Mouse (Mus musculus): ENCODE results near the gene Calcrl.

The Calcrl gene

GRCm38 (mm10) chr2:84425138-84425537 lies at the start of gene Calcrl:
Calcrl (minus strand) TSS chr2:84425411.
- DNase-seq (ENCODE audit: low read depth) = peak; percentile 70

DNA sequence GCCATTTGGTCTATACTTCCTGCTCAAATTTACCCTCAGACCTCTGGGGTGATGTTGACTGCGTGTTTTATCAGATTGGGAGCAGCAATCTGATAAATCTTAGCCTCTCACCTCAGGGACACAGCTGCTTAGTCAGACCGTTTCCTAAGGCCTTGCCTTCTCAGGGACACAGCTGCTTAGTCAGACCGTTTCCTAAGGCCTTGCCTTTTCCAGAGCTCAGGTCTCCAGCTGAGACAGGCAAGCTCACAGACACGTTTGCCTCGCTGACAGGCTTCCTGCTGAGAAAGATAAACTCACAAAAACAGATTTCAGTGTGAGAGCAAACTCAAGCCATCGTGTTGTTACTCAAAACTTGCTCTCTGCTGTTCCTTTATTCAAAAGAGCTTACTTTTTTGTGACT lies 49.4 kb upstream of the Calcrl start:
- peak; percentile 37 for DNase-seq (ENCODE audit: low read depth)

- DNase-seq (ENCODE audit: low read depth) = no peak
These were observed 48.8 kb upstream of the Calcrl start for GRCm38 (mm10) chr2:84473941-84474530.

GRCm38 (mm10) chr2:84467391-84467790 lies 42.2 kb upstream of the Calcrl start:
- DNase-seq (ENCODE audit: low read depth) = no peak

GRCm38 (mm10) chr2:84464956-84465355 lies 39.7 kb upstream of the Calcrl start:
- DNase-seq (ENCODE audit: low read depth) = peak; percentile 77

DNA sequence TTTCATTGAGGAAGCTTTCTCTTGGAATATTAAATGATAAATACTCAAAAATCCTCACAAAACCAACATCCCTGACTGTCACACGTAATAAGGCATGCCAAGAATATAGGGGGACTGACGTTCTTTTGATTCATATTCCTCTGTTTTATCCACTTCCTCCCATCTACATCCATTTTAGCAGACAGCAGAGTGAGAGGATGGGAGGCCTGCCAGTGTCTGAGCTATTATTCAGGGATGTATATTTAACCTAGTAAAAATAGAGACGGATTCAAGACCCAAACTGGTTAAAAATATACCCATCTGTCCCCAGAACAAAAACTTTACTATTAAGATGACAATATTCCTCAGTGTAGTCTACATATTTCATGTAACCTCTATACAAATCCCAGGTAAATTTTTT lies 37.2 kb upstream of the Calcrl start:
- no peak for DNase-seq (ENCODE audit: low read depth)

GRCm38 (mm10) chr2:84459651-84460177 lies 34.5 kb upstream of the Calcrl start:
- DNase-seq (ENCODE audit: low read depth) = no peak

DNA sequence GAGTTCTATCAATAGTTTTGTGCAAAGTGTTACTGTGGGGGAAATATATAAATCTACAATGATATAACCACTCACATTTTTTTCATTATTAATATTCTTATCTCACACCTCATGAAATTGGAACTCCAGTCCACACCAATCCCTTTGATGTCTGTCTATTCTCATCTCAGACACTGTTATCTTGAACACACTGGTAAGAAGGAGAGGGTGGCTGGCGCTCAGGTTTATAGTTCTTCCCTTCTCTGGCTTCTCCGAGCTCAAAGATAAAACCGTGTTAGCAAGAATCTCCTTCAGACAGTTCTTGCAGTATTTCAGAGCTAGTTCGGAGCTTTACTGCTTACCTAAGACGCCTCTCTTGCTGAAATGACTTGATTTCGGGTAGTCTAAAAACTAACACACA lies 32.0 kb upstream of the Calcrl start:
- DNase-seq (ENCODE audit: low read depth) = no peak

- peak; percentile 93 for DNase-seq (ENCODE audit: low read depth)
These were observed 30.1 kb upstream of the Calcrl start for GRCm38 (mm10) chr2:84455236-84455799.

DNA sequence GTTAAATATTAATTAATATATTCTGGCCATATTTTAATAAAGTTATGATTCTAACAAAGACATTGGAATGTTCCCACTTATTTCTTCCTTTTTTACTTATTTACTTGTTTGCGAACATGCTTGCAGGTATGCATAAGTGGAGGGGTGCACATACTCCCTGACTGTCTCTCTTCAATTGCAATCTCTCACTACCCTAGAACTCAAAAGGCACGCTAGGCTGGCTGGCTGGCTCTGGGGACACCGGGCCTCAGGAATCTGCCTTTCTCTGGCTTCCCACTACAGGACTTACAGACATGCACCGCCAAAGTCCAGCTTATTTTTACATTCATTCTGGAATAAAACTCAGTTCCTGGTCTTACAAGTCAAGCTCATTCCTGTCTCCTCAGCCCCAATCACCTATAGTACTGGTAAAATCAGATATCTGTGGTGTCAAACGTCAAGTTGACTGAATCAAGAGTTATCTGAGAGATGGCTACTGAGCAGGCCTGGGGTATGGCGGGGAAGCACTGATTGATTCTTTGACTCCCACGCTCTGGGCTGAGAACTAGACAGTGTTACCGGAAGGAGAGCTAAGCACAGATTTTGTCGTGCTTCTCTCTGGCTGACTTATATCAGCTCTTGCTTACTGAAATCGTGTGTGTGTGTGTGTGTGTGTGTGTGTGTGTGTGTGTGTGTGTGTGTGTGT lies 29.5 kb upstream of the Calcrl start:
- peak; percentile 34 for DNase-seq (ENCODE audit: low read depth)

DNA sequence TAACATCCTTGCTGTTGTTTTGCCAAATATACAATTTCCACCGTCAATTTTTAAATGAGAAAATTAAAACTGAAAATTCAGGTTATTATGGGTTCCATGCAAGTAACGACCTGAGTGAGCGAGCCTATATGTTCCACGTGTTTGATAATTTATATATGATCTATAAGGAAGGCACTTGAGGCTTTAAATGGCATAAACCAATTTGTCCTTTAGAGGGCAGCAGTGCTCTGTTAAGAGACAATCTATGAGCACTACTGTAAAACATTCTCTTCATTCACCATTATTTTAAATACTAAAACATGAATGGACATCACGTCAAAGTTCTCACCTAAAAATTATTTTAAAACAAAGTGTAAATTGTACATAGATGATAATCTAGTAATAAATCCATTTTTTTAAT lies 28.8 kb upstream of the Calcrl start:
- peak; percentile 89 for DNase-seq (ENCODE audit: low read depth)

DNA sequence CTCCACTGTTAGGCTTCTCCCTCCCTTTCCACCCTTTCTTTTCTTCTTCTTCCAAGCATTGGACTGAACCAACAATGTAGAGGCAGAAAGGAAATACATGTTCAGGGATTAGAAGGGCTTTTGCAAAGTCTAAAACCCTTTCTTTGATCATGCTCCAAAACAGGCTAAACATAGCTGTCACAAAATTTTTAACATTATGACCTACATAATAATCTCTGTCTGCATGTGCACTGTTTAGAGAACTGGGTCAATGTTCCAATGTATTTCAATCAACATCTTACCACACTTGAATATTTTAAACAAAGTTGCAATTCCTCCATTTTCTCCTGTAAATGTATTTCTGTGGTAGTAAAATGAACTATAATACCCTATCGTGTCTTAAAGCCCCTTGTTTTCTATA lies 20.3 kb upstream of the Calcrl start:
- DNase-seq (ENCODE audit: low read depth) = no peak

DNA sequence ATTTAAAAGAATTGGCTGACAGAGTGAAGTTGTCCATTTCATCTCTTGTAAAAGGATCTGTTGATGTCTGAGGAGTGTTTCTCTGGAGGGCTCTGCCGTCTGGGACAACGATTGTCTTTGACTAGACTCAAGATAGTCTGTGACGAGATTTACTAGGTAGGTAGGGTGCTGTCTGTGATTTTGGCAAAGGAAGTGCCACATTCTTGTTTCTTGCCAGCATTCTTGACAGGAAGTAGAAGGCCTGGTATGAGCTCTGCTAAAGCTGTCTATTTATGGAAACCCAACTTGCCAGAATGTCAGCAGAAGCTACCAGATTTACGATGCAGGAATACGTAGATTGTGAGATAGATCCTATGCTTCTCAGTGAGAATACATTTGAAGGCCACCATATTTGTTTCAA lies 16.7 kb upstream of the Calcrl start:
- DNase-seq (ENCODE audit: low read depth) = no peak

- DNase-seq (ENCODE audit: low read depth) = peak; percentile 83
These were observed 4.5 kb upstream of the Calcrl start for GRCm38 (mm10) chr2:84429724-84430123.

DNA sequence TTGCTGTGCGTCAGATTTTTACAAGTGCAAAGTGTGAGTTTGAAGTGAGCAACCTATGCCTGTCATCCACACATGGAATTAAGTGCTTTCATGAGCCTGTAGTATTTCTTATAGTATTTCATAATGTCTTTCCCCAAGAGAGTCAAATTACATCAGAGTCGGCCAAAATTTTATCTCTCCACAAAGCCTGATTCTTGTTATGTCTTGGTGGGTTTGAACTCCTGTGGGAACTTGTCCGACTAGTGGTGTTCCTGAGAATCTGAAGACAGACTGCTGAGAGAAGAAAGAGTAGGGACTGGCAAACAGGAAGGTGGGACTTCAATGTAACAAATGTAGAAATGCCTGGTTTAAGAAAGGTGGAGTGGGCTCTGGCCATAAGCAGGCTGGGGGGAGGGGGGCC lies 3.6 kb upstream of the Calcrl start:
- peak; percentile 59 for DNase-seq (ENCODE audit: low read depth)

DNA sequence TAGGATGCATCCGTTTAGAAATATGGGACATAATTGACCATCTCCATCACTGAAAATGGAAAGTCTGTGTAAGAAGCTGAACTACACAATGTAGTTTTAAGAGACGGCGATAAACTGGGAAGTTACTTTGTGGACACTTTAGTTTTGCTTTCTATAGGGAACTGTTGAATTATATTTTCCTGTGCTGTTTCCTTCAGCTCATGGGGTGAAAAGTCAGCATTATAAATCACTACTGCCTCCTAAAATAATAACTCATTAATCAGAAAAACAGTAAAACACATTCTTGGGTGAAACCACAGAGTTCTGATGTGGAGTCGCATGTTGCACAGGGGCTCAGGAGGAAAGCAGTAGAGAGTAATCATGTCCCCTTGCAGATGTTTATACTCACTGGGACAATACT lies 1.3 kb upstream of the Calcrl start:
- DNase-seq (ENCODE audit: low read depth) = no peak

DNA sequence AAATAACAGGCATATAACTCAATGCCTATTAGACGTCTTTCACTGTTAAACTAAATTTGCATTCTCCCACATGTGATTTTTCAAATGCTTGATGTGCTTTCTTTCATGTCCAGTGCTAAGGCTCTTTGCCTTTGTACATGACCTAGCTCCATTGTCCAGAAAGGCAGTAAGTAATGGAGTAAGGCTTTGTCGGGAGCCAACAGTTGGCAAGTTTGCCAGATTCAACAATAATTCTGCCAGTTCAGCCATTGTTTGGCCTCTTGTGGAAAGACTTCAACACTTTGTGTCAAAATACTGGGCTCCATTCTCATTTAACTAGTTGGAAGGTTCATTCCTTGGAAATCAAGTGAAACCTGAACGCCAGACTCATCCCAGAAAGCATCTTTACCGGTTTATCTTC lies 8.7 kb downstream of the Calcrl start:
- no peak for DNase-seq (ENCODE audit: low read depth)

GRCm38 (mm10) chr2:84409796-84410592 lies 15.2 kb downstream of the Calcrl start:
- peak; percentile 68 for DNase-seq (ENCODE audit: low read depth)

GRCm38 (mm10) chr2:84404834-84405233 lies 20.4 kb downstream of the Calcrl start:
- DNase-seq (ENCODE audit: low read depth) = no peak

DNA sequence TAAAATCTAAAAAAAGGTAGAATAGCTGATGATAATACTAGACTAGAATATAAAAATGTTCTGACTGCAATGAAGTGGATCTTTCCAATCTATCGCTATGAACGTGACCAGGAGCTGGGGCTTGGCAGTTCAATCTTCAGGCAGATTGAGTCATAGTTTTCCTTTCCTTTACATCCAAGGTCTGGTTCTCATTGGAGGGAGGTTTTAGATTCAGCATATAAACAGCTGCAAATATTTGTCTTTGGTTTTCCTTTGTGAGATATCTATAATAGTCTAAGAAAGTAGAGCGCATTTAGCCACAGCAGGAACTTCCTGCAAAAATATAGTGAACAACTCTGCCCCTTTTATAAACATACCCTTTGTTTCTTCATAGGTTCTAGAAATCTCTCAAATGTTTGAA lies 22.5 kb downstream of the Calcrl start:
- DNase-seq (ENCODE audit: low read depth) = no peak

DNA sequence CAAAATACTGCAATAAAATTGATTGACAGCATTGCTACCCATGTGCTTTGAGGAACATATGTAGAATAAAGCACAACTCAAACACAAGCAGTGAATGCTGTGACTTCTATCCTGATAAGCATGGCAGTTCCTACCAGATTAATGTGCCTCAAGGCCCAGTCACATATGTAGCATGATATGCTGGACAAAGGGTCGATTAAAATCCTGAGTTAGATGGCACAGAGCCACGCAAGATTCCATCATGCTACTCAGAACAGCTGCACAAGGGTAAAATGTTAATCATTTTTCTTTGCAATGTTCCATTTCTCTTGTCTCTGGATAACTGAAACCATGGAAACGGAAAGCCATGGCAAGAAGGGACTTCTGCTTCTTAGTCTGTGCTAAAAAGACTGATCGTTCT lies 28.7 kb downstream of the Calcrl start:
- DNase-seq (ENCODE audit: low read depth) = no peak

DNA sequence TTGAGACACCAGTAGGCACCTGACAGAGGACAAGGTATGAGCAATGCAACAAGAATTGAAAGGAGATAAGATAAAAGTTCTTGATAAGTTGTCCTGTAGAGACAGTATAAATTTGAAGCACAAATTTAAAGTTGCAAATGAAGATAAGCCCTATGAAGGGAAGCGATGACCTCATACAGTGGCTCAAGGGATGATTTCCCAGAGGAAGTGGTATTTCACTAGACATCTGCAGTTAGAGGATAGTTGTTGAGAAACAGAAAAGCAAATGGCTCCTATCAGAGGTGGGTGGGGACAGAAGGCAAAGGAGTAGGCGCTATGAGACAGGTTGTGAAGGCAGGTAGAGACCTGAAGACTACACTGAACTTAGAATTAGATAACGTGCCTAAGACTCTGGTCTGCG lies 32.0 kb downstream of the Calcrl start:
- no peak for DNase-seq (ENCODE audit: low read depth)

DNA sequence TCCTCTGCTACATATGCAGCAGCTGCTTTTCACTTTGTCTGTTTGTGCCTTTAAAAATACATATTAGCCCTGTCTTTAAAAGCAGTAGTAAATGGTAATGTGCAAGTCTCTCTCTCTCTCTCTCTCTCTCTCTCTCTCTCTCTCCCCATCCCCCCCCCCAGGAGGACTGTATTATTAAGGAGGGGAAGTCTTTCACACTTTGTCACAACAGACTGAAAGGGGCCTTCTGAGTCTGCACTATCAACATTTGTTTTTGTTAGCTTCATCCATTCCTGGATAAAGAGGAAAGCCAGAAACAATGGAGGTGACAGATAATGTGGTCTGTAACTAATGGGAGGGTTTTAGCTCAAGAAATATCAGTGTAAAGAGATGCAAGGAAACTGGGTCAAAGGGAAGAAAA lies 36.1 kb downstream of the Calcrl start:
- DNase-seq (ENCODE audit: low read depth) = no peak

Data from NIH3T3 (cell line).